Mouse (Mus musculus) left cerebral cortex, postnatal 36 days (tissue): Measurements from ENCODE around the gene Lrch1. TPM values are rescaled to one million over a fixed set of nuclear protein-coding genes. Genes with fewer than 3 reads are reported as not detected.
A peak's percentile ranks its signal among the peaks of the same experiment; 100 is the strongest.

ENCODE experiments used
- DNase-seq, 2 experiments: peaks; one replicate each; pipeline ENCODE4 v3.0.0; 2021 to 2022; ENCODE audit warnings: low spot score in 2 of 2, mixed read lengths in 1 of 2
- intact Hi-C: fragments of 180-260 bp; cut with DNase I; formaldehyde crosslinking; loops from one replicate; pipeline ENCODE4 v1.15.1; 2025
- total RNA-seq, 2 experiments: library from RNA; stranded (reverse); gene quantifications; 2 replicates each; pipeline ENCODE4 v1.2.3; 2021

The Lrch1 gene
- total RNA-seq, 2 experiments from 2014 or later = 13.5 to 21.5 TPM

DNA sequence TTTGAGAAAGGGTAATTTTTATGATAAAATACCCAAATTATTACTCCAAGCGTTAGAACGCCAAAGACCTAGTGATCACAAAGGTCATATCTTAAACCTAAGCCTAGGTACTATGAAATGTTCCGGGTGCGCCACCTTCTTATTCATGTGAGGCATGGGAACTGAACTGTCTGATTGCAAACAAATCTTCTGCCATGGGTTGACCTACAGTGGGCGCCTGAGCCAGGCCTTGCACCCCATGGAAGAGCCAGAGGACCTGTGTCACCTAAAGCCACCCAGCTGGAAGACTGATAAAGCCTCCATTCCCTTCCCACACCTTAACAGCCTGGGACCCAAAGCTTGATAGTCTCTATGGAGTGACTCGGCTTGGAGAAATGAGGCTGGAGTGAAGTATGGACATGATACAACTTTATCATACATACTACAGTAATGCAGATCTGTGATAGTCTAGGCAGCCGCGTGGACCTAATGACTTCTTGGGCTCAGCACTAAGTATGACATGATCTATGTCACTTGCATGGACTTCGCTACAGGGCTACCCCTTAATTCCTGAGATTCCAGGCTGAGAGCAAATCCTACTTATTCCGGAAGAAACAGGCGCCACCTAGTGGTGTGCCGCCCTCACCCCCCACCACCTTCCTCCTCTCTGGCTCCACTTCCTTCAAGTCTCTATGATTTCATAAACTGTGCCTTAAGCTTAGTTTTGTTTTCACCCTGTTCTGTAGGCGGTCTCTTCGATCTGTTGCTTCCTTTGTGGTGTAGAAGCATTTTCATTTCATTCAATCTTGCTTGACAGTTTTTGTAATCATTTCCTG, 957 bp upstream of the Lrch1 start:
- peak; percentile 49 to 59 for DNase-seq
- intact Hi-C loops = loop anchor here (1.0 to 5.0 kb wide), 4 partner anchors 66 to 184 kb away; no protein-coding TSS in a partner anchor

DNA sequence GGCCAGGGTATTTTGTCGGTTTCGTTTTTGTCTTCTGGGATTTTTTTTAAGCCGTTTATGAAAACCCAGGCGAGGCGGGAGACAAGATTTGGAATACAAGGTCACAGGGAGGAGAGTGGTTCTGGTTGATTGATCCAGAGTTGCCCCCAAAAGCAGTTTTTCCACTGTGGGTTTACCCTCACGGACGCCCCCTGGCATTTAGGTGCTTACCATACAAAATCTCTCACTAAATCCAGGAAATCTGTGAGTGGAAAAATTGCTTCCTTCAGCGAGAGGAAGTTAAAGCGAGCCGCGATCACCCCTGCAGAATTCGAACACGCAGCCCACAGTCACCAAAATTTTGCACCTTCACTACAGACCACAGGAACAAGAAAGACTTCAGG, 329 bp upstream of the Lrch1 start:
- DNase-seq = no peak
- intact Hi-C loops = loop anchor here (1.0 to 5.0 kb wide), 4 partner anchors 66 to 184 kb away; no protein-coding TSS in a partner anchor

DNA sequence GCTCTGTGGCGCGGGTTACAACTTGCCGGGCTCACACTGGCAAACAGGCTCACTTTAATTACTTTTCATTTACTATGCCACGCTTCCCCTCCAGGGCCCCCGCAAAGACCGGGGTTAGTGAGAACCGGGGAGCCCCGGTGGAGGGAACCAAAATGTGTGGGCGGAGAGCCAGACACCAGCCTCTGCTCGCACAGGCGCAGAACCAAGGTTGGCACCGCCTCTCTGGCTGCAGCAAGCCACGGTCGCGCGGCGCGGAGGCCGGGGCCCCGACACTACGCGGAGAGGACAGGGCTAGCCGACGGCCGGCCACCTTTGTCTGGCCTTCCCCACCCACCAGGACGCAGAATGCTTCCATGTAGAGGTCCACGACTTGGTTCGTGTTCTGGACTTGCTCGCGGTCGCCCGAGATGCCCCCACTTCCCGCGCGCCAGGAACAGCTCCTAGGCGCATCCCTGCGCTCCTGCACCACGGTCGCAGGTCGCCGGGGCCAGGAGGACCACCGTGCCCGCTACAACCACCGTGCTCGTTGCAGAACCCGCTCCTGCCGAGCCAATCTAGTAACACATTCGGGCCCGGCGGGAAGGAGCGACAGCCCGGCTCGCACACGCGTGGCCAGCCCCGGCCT, 813 bp downstream of the Lrch1 start:
- intact Hi-C loops = loop anchor here (5.0 kb wide), 3 partner anchors 65 to 100 kb away; no protein-coding TSS in a partner anchor
- peak; percentile 82 to 85 for DNase-seq

DNA sequence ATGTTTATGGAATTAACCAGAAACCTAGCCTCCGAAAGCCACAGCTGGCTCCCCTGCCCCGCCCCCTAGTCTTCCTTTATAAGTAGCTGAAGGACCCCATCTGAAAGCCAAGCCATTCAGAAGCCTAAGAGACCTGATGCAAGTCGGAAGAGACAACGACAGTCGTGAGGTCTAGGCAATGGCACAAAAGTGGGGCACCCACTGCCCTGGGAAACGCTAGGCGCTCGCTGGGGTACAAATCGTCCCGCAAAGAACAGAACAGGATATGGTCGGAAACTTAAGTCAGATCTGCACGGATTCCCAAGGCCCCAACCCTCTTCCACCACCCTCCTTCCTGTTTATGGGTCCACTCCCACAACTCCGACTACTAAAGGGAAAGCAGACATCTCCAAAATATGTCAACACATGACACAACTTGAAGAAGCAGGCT, 1.3 kb downstream of the Lrch1 start:
- DNase-seq = no peak
- intact Hi-C loops = loop anchor here (5.0 kb wide), 3 partner anchors 64 to 99 kb away; no protein-coding TSS in a partner anchor

DNA sequence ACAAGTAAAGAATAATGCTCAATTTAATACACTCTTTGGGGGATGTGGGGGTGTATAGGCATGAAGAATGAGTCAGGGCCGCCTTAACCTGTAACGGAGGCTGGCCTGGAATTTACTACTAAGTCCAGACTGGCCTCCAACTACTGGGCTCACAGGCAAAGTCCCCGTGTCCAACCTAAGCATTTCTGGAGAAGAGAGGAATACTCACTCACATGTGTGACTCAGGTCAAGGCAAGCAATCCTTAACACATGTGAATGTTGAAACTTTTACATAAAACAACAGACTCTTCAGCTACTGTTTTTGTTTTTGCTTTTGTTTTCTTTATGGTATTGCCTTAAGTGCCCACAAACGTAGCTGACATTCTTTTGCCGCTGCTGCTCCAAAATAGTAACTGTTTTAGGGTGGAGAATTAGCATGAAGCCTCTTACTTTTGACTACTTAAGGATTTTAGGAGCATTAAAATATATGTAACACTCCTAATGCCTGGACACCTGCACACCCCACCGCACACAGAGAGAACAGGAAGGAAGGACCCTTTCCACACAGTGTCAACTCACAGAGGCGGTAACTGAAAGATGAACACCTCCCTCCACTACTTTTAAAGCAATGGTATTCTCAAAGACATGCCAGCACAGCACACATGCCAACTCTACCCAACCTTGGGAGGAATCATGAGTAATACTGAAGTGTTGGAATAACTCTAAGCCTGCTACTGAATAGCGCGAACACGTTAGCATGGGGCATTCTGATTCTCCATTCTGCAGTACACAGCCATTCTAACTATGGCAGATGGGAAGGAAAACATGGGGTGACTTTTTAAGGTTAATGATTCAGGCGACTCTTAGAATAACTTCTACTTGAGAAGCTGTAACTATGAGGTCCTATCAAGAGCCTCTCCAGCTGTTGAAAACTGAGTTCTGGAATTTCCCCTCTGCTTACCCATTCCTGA, 2.1 kb downstream of the Lrch1 start:
- DNase-seq = no peak
- intact Hi-C loops = loop anchor here (2.0 to 5.0 kb wide), 4 partner anchors 31 to 98 kb away; no protein-coding TSS in a partner anchor

GRCm38 (mm10) chr14:74944128-74944755, 3.4 kb downstream of the Lrch1 start:
- DNase-seq = no peak
- intact Hi-C loops = loop anchor here (2.0 kb wide), 1 partner anchor 29 kb away; no protein-coding TSS in a partner anchor

DNA sequence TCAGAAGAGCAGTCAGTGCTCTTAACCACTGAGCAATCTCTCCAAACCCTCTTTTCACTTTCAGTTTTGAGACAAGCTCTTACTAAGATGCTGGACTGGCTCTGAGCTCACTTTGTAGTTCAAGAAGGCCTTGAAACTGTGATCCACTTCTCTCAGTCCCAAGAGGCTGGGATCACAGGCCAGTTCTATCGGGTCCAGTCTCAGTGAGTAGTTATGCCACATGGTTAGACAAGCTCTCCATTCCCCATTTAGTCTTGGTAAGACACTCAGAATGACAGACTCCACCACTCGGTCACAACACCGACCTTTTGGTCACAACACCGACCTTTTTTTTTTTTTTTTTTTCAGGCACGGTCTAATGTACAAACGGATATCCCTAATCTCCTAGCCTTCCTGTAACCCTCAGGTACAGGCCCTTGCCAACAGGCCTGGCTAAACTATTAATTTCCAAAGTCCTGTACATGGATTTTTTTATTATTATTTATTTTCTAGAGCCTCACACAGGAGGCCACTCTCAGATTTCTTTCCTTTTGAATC, 4.0 kb downstream of the Lrch1 start:
- intact Hi-C loops = loop anchor here (2.0 kb wide), 1 partner anchor 29 kb away; no protein-coding TSS in a partner anchor

DNA sequence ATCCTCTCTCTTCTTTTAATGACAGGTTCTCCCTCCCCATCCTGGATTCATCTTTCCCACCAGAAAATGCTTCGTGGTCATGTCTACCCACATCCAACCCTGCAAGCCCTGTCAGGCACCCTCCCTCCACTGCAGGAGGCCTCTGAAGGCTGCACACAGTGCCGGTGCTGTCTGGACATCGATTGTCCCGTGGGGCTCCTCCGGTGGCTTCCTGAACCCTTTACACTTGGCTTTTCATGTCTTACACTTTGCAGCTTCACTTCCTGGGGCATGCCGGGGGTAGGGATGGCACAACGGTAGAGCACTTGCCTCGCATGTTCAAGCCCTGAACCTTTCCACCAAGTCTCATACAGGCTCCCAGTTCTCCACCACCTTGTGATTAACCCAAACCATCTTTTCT, 4.7 kb downstream of the Lrch1 start:
- intact Hi-C loops = no loop called here

More for the DNA sequence above, 4.0 kb downstream of the Lrch1 start:
- DNase-seq = no peak

GRCm38 (mm10) chr14:74941591-74941990, 6.1 kb downstream of the Lrch1 start:
- intact Hi-C loops = no loop called here
- no peak for DNase-seq

More for the DNA sequence above, 4.7 kb downstream of the Lrch1 start:
- DNase-seq = no peak

- intact Hi-C loops = no loop called here
- DNase-seq = no peak
Observed at GRCm38 (mm10) chr14:74940741-74941140, 6.9 kb downstream of the Lrch1 start.

- intact Hi-C loops = no loop called here
- no peak for DNase-seq
Observed at GRCm38 (mm10) chr14:74939355-74939754, 8.3 kb downstream of the Lrch1 start.

GRCm38 (mm10) chr14:74938896-74939295, 8.8 kb downstream of the Lrch1 start:
- intact Hi-C loops = no loop called here
- DNase-seq = no peak

DNA sequence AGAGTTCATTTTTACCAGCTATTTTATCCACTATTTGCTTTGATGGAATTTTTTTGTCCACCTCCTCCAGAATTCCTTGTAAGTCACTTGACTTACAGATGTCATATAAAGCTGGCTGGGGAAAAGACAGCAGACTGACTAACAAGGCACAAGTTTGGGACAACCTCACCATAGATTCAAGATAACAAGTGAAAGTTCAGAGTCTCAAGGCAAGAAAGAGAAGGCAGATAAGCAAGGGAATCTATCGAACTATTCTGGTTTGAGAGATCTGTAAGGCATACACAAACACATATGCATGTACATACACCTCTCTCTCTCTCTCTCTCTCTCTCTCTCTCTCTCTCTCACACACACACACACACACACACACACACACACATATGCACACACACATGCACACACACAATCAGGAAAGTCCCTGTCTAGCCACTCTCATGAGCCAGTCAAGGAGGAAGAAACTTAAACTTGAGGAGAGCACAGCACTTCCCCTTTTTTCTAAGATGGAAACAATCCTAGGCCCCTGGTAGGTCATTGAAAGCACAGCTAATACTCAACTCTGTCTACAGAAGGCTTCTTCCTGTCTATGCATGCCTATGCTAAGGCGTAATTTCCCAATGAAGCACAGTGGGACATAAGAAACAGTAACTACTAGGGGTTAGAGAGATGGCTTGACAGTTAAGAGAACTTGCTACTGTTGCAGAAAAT, 11.0 kb downstream of the Lrch1 start:
- intact Hi-C loops = no loop called here
- DNase-seq = no peak

GRCm38 (mm10) chr14:74935111-74935510, 12.6 kb downstream of the Lrch1 start:
- intact Hi-C loops = no loop called here
- no peak for DNase-seq

GRCm38 (mm10) chr14:74933960-74934710, 13.5 kb downstream of the Lrch1 start:
- DNase-seq = no peak
- intact Hi-C loops = no loop called here

DNA sequence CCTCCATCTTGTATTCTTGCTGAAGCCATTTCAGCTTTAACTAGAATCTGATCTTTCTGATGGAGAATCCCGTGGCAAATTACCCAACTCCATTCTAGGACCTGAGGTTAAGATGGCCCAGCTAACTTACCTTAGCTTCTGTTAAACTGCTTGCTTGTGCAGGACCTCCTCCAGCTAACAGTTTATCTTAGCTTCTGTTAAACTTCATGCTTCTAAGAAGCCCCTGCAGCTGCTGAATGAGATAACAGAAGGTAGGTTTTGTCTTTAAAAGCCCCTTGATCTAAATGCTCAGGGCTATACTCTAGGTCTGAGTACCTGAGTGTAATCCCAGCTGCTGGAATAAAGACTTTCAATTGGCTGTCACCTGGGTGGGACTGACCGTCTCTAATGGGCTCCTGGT, 17.9 kb downstream of the Lrch1 start:
- no peak for DNase-seq
- intact Hi-C loops = no loop called here

DNA sequence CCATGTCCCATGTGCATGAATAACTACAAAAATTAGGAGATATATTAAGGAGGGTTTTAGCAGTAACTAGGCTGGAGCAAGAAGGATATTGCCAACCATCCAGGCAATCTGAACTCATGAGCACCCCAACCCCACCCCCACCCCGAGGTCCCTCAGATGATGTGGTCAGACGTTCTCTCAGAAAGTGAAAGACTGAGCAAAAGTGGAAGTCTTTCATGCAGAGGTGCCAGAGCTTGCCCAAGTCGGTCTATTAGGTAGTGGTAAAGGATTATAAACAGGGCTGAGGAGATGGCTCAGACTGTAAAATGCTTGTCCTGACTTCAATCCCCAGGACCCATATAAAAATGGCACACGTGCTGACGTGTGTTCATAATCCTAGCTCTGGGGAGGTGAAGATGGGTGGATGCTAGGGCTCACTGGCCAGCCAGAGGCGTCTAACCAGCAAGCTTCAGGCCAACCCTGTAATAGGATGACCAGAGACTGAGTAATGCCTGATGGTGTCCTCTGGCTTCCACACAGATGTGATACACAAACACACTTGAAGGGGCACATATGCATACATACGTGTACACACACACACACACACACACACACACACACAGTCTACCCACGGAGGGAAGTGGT, 18.8 kb downstream of the Lrch1 start:
- no peak for DNase-seq
- intact Hi-C loops = no loop called here
